19 mouse cellular contexts compared by ENCODE assay signal in the genomic region with DNA sequence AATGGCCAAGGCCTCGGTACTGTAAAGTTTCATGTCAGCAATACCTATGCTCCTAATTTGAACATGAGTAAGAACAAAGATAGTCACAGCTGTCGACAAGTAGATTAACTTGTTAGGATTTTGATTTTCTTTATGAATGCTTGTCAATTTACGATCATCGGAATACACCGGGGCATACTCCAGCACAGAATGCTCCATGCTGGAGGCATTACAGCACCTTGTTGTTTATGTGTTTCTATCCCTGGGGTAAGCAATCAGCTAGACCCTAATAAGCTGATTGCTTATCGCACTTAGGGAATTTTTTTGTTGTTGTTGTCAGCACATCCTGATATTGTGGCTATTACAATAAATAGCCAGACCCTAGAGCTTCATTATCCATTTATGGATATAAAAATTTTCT.
DNase-seq lines count a peak whose midpoint lies in the region; ATAC-seq lines count a peak whose summit lies in the region.
"Had no signal": no experiment of that assay in that cellular context is flagged by ENCODE, and none has a peak within 500 bp of the region (broad histone marks: within the 10 kb centered on the region; RNA-seq: fewer than 3 reads in every experiment).

No protein-coding gene starts in this region.

- no peaks in the 10 kb centered on the region for H3K36me3 ChIP-seq in neural tube, embryonic 14.5 days (ENCODE audit: control insufficient read depth, insufficient read depth, low read length)
- H3K36me3 ChIP-seq: G1E had no signal

- no peak overlapping the region for H3K27ac ChIP-seq in neural tube, embryonic 14.5 days (ENCODE audit: low read depth, low read length)

- intact Hi-C loops in heart, postnatal 25 days (cut with DNase I), result no loop called here

- WGBS in neural tube, embryonic 14.5 days, result 82% methylated on average over 6 of the region's 6 CpGs

- H3K4me1 ChIP-seq in neural tube, embryonic 14.5 days (ENCODE audit: control insufficient read depth, insufficient read depth, low read length), result no peaks in the 10 kb centered on the region

- ATAC-seq in neural tube, embryonic 14.5 days (ENCODE audit: low read depth), result 0 out of 2 replicates have a peak, but pooled peaks have one; percentile 53
- ATAC-seq: activated CD4-positive, CD25-positive, alpha-beta regulatory T cell, adult 4 months; CD4-positive, CD25-positive, alpha-beta regulatory T cell, adult 4 months had no signal

- H3K27me3 ChIP-seq in neural tube, embryonic 14.5 days (ENCODE audit: control insufficient read depth, insufficient read depth, low read length), result no peaks in the 10 kb centered on the region
- H3K27me3 ChIP-seq: CH12.LX, Patski had no signal

- no peak overlapping the region for H3K9ac ChIP-seq in neural tube, embryonic 14.5 days (replicated peaks; ENCODE audit: low read depth, low read length)

- H3K4me2 ChIP-seq in neural tube, embryonic 14.5 days (ENCODE audit: low read depth, low read length), result no peak overlapping the region

- H3K4me3 ChIP-seq in neural tube, embryonic 14.5 days (ENCODE audit: low read depth, low read length), result no peak overlapping the region

- DNase-seq in heart, adult 11 months, result peak; percentile 55
- DNase-seq in heart, postnatal 25 days (ENCODE audit: low spot score), result no peak
- no peak for DNase-seq in neural tube, embryonic 10.5 days (ENCODE audit: extremely low spot score, low spot score)
- DNase-seq: adrenal gland, adult 2 months; adrenal gland, adult 8-10 months; adrenal gland, postnatal 10 days; adrenal gland, postnatal 14 days; adrenal gland, postnatal 25 days; adrenal gland, postnatal 36 days; B cell, adult 2 months; cerebellum, adult 11 months; cerebellum, adult 11-12 months; cerebellum, adult 18-20 months had no signal

- no peaks in the 10 kb centered on the region for H3K9me3 ChIP-seq in neural tube, embryonic 14.5 days (ENCODE audit: control insufficient read depth, low read length)
- H3K9me3 ChIP-seq: G1E had no signal
